9 mouse cellular contexts compared by ENCODE assay signal in the genomic region with DNA sequence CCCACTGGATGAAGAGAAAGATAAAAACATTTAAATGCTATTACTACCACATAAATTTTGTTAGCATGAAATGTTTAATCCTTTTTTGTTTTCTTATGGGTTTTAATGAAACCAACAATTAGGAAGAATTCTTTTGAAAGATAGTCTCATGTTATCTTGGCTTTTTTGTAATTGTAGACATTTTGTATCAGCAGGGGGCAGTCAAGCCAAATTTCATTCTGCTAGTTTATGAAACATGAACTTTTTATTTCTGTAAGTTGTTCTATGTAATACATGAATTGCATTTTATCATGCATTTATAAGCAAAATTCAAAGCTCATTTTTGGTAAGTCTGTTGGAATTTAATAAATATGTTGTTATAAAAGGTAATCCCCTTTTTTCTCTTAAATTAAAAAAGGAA. TPM values are rescaled to one million over a fixed set of nuclear protein-coding genes. Genes with fewer than 3 reads are reported as not detected.
DNase-seq lines count a peak whose midpoint lies in the region; ATAC-seq lines count a peak whose summit lies in the region.
"Had no signal": no experiment of that assay in that cellular context is flagged by ENCODE, and none has a peak within 500 bp of the region (broad histone marks: within the 10 kb centered on the region; RNA-seq: fewer than 3 reads in every experiment).

No protein-coding gene starts in this region.

- intact Hi-C loops in left cerebral cortex, postnatal 14 days (cut with DNase I), result loop anchor here (5.0 kb wide), 3 partner anchors 170 to 750 kb away; no protein-coding TSS in a partner anchor
- intact Hi-C loops in left cerebral cortex, postnatal 36 days (cut with DNase I), result loop anchor here (5.0 kb wide), 1 partner anchor 750 kb away; no protein-coding TSS in a partner anchor

- ATAC-seq in embryonic facial prominence, embryonic 11.5 days (replicated peaks; ENCODE audit: insufficient number of reproducible peaks, low FRiP score, low TSS enrichment, low read depth), result no peak

- H3K4me3 ChIP-seq in embryonic facial prominence, embryonic 11.5 days (ENCODE audit: low read depth, low read length), result no peak overlapping the region
- no peak overlapping the region for H3K4me3 ChIP-seq in embryonic facial prominence, embryonic 10.5 days
- H3K4me3 ChIP-seq: limb, embryonic 13.5 days had no signal

- no peaks in the 10 kb centered on the region for H3K36me3 ChIP-seq in embryonic facial prominence, embryonic 11.5 days (replicated peaks; ENCODE audit: control insufficient read depth, insufficient read depth, low read depth, low read length)
- 0 out of 2 replicates have a peak, but pooled peaks cover 2% of the 10 kb centered on the region for H3K36me3 ChIP-seq in embryonic facial prominence, embryonic 10.5 days (replicated peaks)
- H3K36me3 ChIP-seq: limb, embryonic 13.5 days had no signal

- no peak overlapping the region for H3K27ac ChIP-seq in embryonic facial prominence, embryonic 11.5 days (replicated peaks; ENCODE audit: low read depth, low read length)
- no peak overlapping the region for H3K27ac ChIP-seq in embryonic facial prominence, embryonic 10.5 days (replicated peaks)
- H3K27ac ChIP-seq: limb, embryonic 13.5 days had no signal

- no peaks in the 10 kb centered on the region for H3K27me3 ChIP-seq in embryonic facial prominence, embryonic 11.5 days (ENCODE audit: control insufficient read depth, insufficient read depth, low read length)
- H3K27me3 ChIP-seq in embryonic facial prominence, embryonic 10.5 days (replicated peaks; ENCODE audit: low read depth, poor library complexity, severe bottlenecking), result no peaks in the 10 kb centered on the region
- H3K27me3 ChIP-seq: limb, embryonic 13.5 days had no signal

- peak; percentile 38 for DNase-seq in embryonic facial prominence, embryonic 11.5 days (ENCODE audit: low spot score)
- DNase-seq in embryonic facial prominence, embryonic 10.5 days (ENCODE audit: low spot score), result no peak
- DNase-seq in left cerebral cortex, postnatal 14 days (ENCODE audit: low spot score in 2 of 2), result peak; percentile 45
- no peak for DNase-seq in left cerebral cortex, postnatal 36 days (ENCODE audit: low spot score in 2 of 2)
- DNase-seq in Muller cell, postnatal 12 days (ENCODE audit: inconsistent ontology term), result peak; percentile 26
- DNase-seq in lung, postnatal 10 days, result peak; percentile 64
- no peak for DNase-seq in left cerebral cortex, adult 11 months (ENCODE audit: low spot score)
- no peak for DNase-seq in urinary bladder, adult 18-20 months (ENCODE audit: low spot score in 2 of 2)

- no peaks in the 10 kb centered on the region for H3K4me1 ChIP-seq in embryonic facial prominence, embryonic 11.5 days (ENCODE audit: control insufficient read depth, insufficient read depth, low read length)
- H3K4me1 ChIP-seq in embryonic facial prominence, embryonic 10.5 days, result no peaks in the 10 kb centered on the region

- no peak overlapping the region for H3K9ac ChIP-seq in embryonic facial prominence, embryonic 11.5 days (replicated peaks; ENCODE audit: low read length)
- H3K9ac ChIP-seq: limb, embryonic 13.5 days had no signal

- H3K4me2 ChIP-seq in embryonic facial prominence, embryonic 11.5 days (ENCODE audit: low read depth, low read length), result no peak overlapping the region
- H3K4me2 ChIP-seq: limb, embryonic 13.5 days had no signal

- H3K9me3 ChIP-seq in embryonic facial prominence, embryonic 11.5 days (replicated peaks; ENCODE audit: control insufficient read depth, low read length), result no peaks in the 10 kb centered on the region
- H3K9me3 ChIP-seq in embryonic facial prominence, embryonic 10.5 days, result no peaks in the 10 kb centered on the region
- H3K9me3 ChIP-seq: limb, embryonic 13.5 days had no signal

RNA-seq across cellular contexts. Expression of a gene that starts 52.5 kb away (rescaled TPM):
- polyA plus RNA-seq in embryonic facial prominence, embryonic 11.5 days (2014; fragmentation: Nextera tagmentation; extraction: Ambion mirVana), result 3.6 and 3.8 TPM in 2 replicates
- polyA plus RNA-seq in embryonic facial prominence, embryonic 10.5 days (2016; fragmentation: Nextera tagmentation; extraction: Ambion mirVana), result 3.6 and 4.2 TPM in 2 replicates
- 1 to 10 TPM; 6.3 to 7.4 TPM for total RNA-seq in left cerebral cortex, postnatal 14 days (2021)
- total RNA-seq in left cerebral cortex, postnatal 36 days (2021), result 1 to 10 TPM; 6.8 to 8.8 TPM

RNA-seq across cellular contexts. Expression of a gene that starts 52.8 kb away (rescaled TPM):
- polyA plus RNA-seq in embryonic facial prominence, embryonic 11.5 days (2014; fragmentation: Nextera tagmentation; extraction: Ambion mirVana), result 52.9 and 57.6 TPM in 2 replicates
- 49.8 and 51.7 TPM in 2 replicates for polyA plus RNA-seq in embryonic facial prominence, embryonic 10.5 days (2016; fragmentation: Nextera tagmentation; extraction: Ambion mirVana)
- total RNA-seq in left cerebral cortex, postnatal 14 days (2021), result 10 to 100 TPM; 18.8 to 24.4 TPM
- 10 to 100 TPM; 21.5 to 25.4 TPM for total RNA-seq in left cerebral cortex, postnatal 36 days (2021)

Comparison
In these comparisons a context has a peak if more than half of its experiments do, and no peak if none do; other contexts are left out.
1. DNase-seq: peak in embryonic facial prominence, embryonic 11.5 days (single experiment), left cerebral cortex, postnatal 14 days (2 of 2), Muller cell, postnatal 12 days (single experiment) and lung, postnatal 10 days (single experiment); none in embryonic facial prominence, embryonic 10.5 days (single experiment), left cerebral cortex, postnatal 36 days (0 of 2), left cerebral cortex, adult 11 months (single experiment) and urinary bladder, adult 18-20 months (0 of 2).